Mouse (Mus musculus): ENCODE results near the gene Tnnt3. TPM values are rescaled to one million over a fixed set of nuclear protein-coding genes. Genes with fewer than 3 reads are reported as not detected.
A peak's percentile ranks its signal among the peaks of the same experiment; 100 is the strongest.

The Tnnt3 gene
- polyA plus RNA-seq, 1 experiment from 2014 or later = 1.0 TPM

DNA sequence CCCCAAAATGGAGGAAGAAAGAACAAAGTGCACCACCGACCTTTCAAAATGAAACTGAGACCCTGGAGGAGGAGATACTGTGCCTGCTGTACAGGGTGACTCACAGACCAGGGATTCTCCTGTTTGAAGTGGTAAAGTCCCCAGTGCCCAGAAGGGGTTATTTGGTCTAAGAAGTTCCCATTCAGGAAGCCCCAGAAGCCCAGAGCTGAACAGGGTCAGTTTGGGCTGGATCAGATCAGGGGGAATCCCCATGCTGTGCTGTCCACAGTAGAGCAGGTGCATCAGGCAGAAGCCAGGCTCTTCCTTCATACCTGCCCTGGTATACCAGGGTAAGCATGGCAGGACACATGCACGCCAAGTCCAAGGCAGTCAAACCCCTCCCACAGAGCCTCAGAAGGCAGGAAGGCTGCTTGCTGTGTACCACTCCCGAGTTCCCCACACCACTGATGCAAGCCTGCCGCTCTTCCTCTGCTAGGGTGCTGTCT is 36.0 kb upstream of the Tnnt3 start:
- Histone ChIP-seq H3K9ac (replicated peaks) (no peak overlapping the region), H3K27ac (no peak overlapping the region), H3K9me3 (no peaks in the 10 kb centered on the region), H3K4me1 (replicated peaks) (peaks cover 4% of the 10 kb centered on the region), H3K36me3 (no peaks in the 10 kb centered on the region), H3K4me3 (replicated peaks) (no peak overlapping the region), H3K4me2 (replicated peaks) (no peak overlapping the region), H3K27me3 (no peaks in the 10 kb centered on the region)
- no peak for ATAC-seq
- 79% methylated on average over 4 of the region's 4 CpGs for WGBS

DNA sequence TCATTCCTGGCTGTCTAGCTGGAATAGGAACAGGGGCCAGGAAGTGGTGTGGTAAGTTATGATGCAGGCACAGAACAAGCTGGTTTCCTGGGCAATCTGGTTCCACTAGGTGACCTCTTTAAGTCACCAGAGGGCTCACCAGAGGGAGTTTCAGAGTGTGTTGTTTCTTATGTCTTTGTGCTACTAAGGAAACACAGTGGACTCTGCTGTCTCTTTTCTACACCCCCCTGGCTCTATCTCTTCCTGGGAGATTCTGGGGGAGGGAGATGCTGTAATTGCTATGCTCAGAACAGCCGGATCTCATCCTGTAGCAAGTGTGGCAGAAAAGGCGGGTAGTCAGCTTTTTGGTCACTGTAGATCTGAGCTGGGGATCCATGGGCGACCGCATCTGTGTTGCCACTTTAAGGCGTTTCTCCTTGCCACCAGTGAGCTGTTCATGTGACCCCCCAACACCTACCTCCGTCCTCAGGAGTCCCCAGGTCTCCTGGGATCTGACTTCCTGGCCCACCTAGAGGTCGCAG is 28.4 kb upstream of the Tnnt3 start:
- Histone ChIP-seq H3K4me1 (replicated peaks) (peaks cover 20% of the 10 kb centered on the region), H3K9me3 (no peaks in the 10 kb centered on the region), H3K27me3 (no peaks in the 10 kb centered on the region), H3K4me3 (replicated peaks) (no peak overlapping the region), H3K9ac (replicated peaks) (no peak overlapping the region), H3K4me2 (replicated peaks) (no peak overlapping the region), H3K27ac (no peak overlapping the region), H3K36me3 (no peaks in the 10 kb centered on the region)
- no peak for ATAC-seq
- 89% methylated on average over 7 of the region's 7 CpGs for WGBS

DNA sequence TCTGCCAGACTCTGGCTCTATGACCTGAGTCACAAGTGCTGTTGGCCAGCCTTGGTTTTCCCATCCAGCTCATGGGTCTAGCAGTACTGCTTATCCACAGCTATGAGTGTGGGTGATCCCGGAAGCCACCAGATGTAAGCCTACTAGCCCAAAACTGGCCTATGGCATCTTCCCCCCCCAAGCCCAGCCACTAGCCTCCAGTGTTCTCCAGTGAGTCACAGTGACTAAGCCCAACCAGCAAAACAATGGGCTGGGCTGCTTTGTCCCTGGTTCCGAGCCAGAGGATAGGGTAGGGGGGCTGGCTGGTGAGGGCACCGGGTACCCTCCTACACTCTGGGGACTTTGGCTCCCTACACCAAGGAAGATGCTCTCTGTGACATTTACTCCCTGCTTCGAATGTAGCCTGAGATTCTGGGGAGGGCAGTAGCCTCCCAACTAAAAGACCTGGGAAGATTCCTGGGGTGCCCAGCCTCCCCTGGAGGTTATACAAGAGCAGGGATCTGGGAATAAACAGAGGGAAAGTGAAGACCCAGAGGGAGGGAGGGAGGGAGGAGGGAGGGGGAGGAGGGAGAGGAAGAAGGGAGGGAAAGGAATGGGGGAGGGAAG is 27.7 kb upstream of the Tnnt3 start:
- no peak overlapping the region for H3K27ac ChIP-seq
- no peaks in the 10 kb centered on the region for H3K36me3 ChIP-seq
- H3K9ac ChIP-seq (replicated peaks) = no peak overlapping the region
- ATAC-seq = peak; percentile 37; the same call in 1 of the 2 replicates
- no peaks in the 10 kb centered on the region for H3K27me3 ChIP-seq
- H3K4me2 ChIP-seq (replicated peaks) = no peak overlapping the region
- no peaks in the 10 kb centered on the region for H3K9me3 ChIP-seq
- peaks cover 20% of the 10 kb centered on the region for H3K4me1 ChIP-seq (replicated peaks)
- WGBS = 24% methylated on average over 4 of the region's 4 CpGs
- H3K4me3 ChIP-seq (replicated peaks) = no peak overlapping the region

DNA sequence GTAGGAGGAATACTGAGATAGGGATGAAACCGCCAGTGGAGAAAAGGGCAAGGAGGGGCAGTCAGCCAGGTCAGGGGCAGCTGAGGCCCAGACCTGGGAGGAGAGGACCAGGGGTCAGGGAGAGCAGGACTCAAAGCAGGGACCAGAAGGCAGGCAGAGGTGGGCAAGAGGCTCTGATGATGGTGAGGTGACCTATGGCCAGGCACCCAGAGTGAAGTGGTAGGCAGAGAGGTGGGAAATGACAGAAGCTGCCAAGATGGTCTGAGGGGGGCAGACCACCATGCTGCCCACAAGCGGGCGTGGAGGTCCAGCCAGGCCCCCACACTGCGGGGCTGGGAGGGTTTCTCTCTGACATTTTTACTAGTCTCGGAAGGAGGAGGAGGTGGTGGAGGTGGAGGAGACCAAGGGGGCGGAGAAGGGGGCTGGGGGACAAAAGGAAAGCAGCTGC is 27.2 kb upstream of the Tnnt3 start:
- Histone ChIP-seq H3K9me3 (no peaks in the 10 kb centered on the region), H3K4me1 (replicated peaks) (peaks cover 20% of the 10 kb centered on the region), H3K36me3 (no peaks in the 10 kb centered on the region), H3K9ac (replicated peaks) (no peak overlapping the region; the same call in 1 of the 2 replicates), H3K27me3 (no peaks in the 10 kb centered on the region), H3K4me2 (replicated peaks) (no peak overlapping the region), H3K27ac (no peak overlapping the region), H3K4me3 (replicated peaks) (no peak overlapping the region)
- WGBS = 20% methylated on average over 6 of the region's 6 CpGs
- ATAC-seq = peak; percentile 41

DNA sequence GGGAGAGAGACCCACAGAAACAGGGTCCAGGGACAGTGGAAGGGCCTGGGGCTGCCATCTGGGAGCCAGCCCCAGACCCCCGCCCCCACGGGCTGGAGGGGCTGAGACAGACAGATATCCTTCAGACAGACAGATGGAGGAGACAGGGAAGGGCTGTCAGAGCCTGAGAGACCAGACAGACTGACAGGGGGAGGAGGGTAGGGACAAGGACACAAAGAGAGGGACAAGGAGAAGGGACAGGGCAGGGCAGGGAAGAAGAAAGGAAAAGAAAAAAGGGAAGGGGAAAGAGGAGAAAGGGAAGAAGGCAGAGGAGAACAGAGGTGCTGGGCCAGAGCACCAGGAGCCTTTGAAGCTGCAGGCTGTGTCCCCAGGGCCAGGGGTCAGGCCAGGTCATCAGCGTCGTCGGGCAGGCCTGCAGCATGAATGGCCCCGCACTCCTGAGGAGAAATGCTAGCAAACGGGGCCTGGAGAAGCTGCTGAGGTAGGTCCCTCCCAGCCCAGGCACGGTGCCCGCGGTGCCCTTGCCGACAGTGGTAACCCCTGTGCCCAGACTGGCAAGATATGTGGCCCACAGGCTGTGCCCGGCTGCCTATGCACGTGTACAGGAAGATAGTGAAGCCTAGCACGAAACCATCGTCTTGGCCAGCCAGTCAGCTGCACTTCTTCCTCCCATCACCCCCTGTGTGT is 26.6 kb upstream of the Tnnt3 start:
- no peaks in the 10 kb centered on the region for H3K27me3 ChIP-seq
- H3K9me3 ChIP-seq = no peaks in the 10 kb centered on the region
- H3K9ac ChIP-seq (replicated peaks) = no peak overlapping the region; the same call in 1 of the 2 replicates
- H3K4me1 ChIP-seq (replicated peaks) = peaks cover 20% of the 10 kb centered on the region
- peak; percentile 41 for ATAC-seq
- no peak overlapping the region for H3K4me2 ChIP-seq (replicated peaks)
- H3K36me3 ChIP-seq = no peaks in the 10 kb centered on the region
- no peak overlapping the region for H3K4me3 ChIP-seq (replicated peaks)
- no peak overlapping the region for H3K27ac ChIP-seq
- WGBS = 37% methylated on average over 15 of the region's 15 CpGs

DNA sequence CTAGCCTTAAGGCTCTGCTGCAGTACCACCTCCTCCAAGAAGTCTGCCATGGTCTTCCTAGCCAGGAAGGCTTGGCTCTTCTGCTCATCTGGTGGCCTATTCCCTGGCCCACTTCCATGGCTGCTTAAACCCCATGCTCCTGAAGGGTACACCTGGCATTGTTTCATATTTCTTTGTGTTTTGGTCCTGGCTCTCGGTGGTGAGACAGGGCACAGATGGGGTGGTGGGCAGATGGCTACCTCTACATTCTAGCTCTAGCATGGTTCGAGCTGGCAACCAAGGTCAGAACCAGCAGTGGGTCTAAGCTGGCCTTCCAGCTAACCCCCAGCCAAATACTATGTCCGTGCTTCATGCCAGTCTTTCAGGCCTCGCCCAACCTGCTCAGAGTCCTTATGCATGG is 25.7 kb upstream of the Tnnt3 start:
- Histone ChIP-seq H3K27me3 (no peaks in the 10 kb centered on the region), H3K4me1 (replicated peaks) (peaks cover 20% of the 10 kb centered on the region), H3K9me3 (no peaks in the 10 kb centered on the region), H3K9ac (replicated peaks) (no peak overlapping the region), H3K4me2 (replicated peaks) (no peak overlapping the region), H3K27ac (no peak overlapping the region), H3K36me3 (no peaks in the 10 kb centered on the region), H3K4me3 (replicated peaks) (no peak overlapping the region)
- WGBS = 96% methylated on average over 4 of the region's 4 CpGs
- no peak for ATAC-seq

DNA sequence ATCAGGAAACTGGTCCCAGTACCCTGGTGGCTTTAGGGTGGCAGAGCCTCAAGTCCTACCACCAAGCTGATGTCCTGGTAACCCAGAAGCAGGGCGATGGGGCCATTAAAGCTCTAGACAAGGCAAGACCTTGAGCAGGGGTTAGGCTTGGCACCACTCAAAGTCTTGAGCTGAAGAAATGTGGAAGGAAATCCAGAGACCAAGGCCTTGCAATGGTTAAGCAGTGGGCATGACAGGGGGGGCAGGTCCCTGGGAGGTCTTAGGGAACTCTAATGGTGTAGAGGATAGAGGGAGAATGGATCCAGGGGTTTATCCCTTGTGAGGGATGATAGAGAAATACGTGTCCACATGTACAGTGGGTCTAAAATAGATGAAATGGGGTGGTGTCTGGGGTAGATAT is 25.2 kb upstream of the Tnnt3 start:
- no peaks in the 10 kb centered on the region for H3K27me3 ChIP-seq
- no peak for ATAC-seq
- no peak overlapping the region for H3K4me3 ChIP-seq (replicated peaks)
- H3K4me1 ChIP-seq (replicated peaks) = peaks cover 20% of the 10 kb centered on the region
- no peak overlapping the region for H3K9ac ChIP-seq (replicated peaks)
- no peaks in the 10 kb centered on the region for H3K9me3 ChIP-seq
- WGBS = 92% methylated on average over 2 of the region's 2 CpGs
- no peak overlapping the region for H3K4me2 ChIP-seq (replicated peaks)
- no peaks in the 10 kb centered on the region for H3K36me3 ChIP-seq
- H3K27ac ChIP-seq = no peak overlapping the region

DNA sequence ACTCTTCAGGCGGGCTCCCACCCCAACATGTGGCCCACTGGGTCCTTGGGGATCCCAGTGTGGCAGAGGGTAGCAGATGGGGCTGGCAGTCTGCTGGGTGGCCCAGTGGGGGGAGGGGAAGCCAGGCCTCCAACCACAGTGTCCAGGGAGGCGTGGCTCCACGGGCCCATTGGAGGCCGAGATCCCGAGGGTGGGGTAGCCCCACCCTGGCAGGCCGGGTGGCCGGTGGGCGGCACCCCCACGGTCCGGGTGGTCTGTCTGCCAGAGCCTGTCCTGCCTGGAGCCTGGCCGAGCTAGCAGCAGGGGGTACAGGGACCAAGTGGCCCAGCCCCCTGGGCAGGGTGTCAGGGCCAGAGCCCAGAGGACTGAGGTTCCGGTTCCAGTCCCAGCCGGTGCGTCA is 23.8 kb upstream of the Tnnt3 start:
- H3K4me2 ChIP-seq (replicated peaks) = no peak overlapping the region
- 79% methylated on average over 14 of the region's 14 CpGs for WGBS
- H3K36me3 ChIP-seq = no peaks in the 10 kb centered on the region
- H3K9me3 ChIP-seq = no peaks in the 10 kb centered on the region
- H3K4me1 ChIP-seq (replicated peaks) = peaks cover 20% of the 10 kb centered on the region
- no peak overlapping the region for H3K9ac ChIP-seq (replicated peaks)
- ATAC-seq = no peak
- H3K27ac ChIP-seq = no peak overlapping the region
- no peak overlapping the region for H3K4me3 ChIP-seq (replicated peaks)
- no peaks in the 10 kb centered on the region for H3K27me3 ChIP-seq

DNA sequence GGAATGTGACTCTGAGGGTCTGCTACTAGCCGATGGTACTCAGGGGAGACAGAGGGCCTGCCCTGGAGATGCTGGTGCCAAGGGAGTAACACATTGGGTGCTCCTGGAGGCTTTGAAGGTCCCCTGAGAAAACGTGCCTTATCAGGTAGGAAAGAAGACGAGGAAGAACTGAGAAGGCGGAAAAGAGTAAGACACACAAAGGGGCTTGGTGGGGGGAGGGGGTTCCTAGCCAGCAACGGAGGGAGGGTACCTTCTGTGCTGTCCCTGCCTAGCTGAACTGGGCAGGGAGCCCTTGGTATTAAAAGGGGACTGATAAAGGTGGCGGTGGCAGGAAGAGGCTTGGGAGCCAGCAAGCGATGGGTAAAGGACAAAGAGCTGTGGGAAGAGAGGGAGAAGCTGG is 23.0 kb upstream of the Tnnt3 start:
- peaks cover 20% of the 10 kb centered on the region for H3K4me1 ChIP-seq (replicated peaks)
- WGBS = 63% methylated on average over 7 of the region's 7 CpGs
- ATAC-seq = no peak
- no peaks in the 10 kb centered on the region for H3K9me3 ChIP-seq
- no peak overlapping the region for H3K27ac ChIP-seq
- no peak overlapping the region for H3K9ac ChIP-seq (replicated peaks)
- no peaks in the 10 kb centered on the region for H3K36me3 ChIP-seq
- no peaks in the 10 kb centered on the region for H3K27me3 ChIP-seq
- H3K4me2 ChIP-seq (replicated peaks) = no peak overlapping the region
- H3K4me3 ChIP-seq (replicated peaks) = no peak overlapping the region

DNA sequence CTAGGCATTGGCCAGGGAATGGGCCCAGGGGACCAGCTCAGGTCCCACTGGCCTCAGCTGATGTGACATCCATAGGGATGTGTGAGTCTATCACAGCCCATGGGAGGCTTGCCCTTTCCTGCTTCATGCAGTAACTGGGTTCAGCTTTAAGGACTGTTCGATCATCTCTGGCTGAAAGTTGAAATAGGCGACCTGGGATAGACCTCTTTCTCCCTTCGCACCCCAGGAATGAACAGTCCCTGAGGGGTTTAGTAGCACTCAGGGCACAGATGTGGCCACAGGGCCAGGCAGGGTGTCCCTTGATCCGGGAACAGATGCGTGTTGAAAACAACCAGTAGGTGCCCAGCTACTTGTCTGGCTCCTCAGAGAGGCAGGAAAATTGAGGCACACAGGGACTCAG is 22.4 kb upstream of the Tnnt3 start:
- no peak for ATAC-seq
- no peak overlapping the region for H3K4me3 ChIP-seq (replicated peaks)
- H3K9ac ChIP-seq (replicated peaks) = no peak overlapping the region
- no peak overlapping the region for H3K4me2 ChIP-seq (replicated peaks)
- peaks cover 22% of the 10 kb centered on the region for H3K4me1 ChIP-seq (replicated peaks)
- H3K36me3 ChIP-seq = no peaks in the 10 kb centered on the region
- WGBS = 80% methylated on average over 5 of the region's 5 CpGs
- no peak overlapping the region for H3K27ac ChIP-seq
- H3K9me3 ChIP-seq = no peaks in the 10 kb centered on the region
- no peaks in the 10 kb centered on the region for H3K27me3 ChIP-seq

DNA sequence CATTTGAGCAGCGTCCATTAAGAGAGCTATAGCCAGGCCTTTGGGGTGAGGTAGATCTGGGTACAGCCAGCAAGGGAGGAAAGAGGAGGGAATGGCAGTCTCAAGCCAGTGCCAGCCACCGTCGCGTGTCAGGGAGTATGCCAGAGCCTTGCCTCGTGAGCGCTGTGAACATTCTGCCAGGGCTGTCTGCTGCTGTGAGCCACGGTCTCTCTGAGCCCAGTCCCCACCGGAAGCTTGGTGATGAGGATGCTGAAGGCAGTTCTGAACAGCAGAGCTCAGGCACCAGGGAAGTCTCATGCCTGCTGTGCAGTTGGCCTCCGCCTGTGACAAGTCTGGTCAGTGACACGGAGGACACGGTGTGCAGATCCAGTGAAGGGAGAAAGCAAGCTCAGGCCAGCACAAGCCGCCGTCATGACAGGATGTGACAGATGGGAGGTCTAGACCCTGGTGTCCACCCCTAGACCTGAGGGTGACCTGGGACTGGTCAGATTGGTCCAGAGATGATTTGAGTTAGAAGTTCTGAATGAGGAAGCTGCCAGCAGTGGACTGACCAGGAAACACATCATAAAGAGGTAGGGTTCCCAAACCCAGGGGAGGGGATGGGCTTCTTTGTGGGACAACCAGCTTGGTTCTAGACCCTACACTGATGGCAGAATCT is 21.7 kb upstream of the Tnnt3 start:
- no peaks in the 10 kb centered on the region for H3K27me3 ChIP-seq
- H3K4me2 ChIP-seq (replicated peaks) = no peak overlapping the region
- H3K27ac ChIP-seq = no peak overlapping the region
- H3K9ac ChIP-seq (replicated peaks) = no peak overlapping the region
- peaks cover 22% of the 10 kb centered on the region for H3K4me1 ChIP-seq (replicated peaks)
- no peaks in the 10 kb centered on the region for H3K36me3 ChIP-seq
- WGBS = 91% methylated on average over 13 of the region's 13 CpGs
- ATAC-seq = no peak
- H3K9me3 ChIP-seq = no peaks in the 10 kb centered on the region
- no peak overlapping the region for H3K4me3 ChIP-seq (replicated peaks)

DNA sequence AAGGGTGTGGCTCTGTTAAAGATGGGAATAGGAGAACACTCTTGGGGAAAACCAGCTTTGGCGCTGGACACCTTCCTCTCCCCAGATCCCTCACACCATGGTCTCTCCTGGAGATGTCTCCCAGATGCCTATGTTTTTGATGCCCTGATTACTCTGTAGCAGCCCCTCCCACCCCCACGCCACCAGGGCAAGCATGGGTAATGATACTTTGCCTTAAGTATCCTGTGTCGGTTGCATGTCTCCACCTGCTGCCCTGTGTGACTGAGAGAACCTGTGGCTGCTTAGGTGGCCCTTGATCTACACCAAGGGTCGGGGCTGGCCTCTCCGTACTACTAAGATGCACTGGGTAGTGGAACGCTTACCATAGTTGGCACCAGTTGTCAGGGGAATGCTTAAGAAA is 20.6 kb upstream of the Tnnt3 start:
- Histone ChIP-seq H3K9ac (replicated peaks) (no peak overlapping the region), H3K4me3 (replicated peaks) (no peak overlapping the region), H3K36me3 (no peaks in the 10 kb centered on the region), H3K4me1 (replicated peaks) (peaks cover 27% of the 10 kb centered on the region), H3K27me3 (no peaks in the 10 kb centered on the region), H3K4me2 (replicated peaks) (no peak overlapping the region), H3K27ac (no peak overlapping the region), H3K9me3 (no peaks in the 10 kb centered on the region)
- no peak for ATAC-seq
- WGBS = 89% methylated on average over 6 of the region's 6 CpGs

Measured in midbrain, embryonic 13.5 days (tissue).